8 mouse cellular contexts compared by ENCODE assay signal in genomic region chr3:116710941-116711340, GRCm38 (mm10). TPM values are rescaled to one million over a fixed set of nuclear protein-coding genes. Genes with fewer than 3 reads are reported as not detected.
A peak's percentile ranks its signal among the peaks of the same experiment; 100 is the strongest.
DNase-seq lines count a peak whose midpoint lies in the region; ATAC-seq and TF ChIP-seq lines count a peak whose summit lies in the region.

No protein-coding gene starts in this region.

- 0 out of 2 replicates have a peak, but pooled peaks have one; percentile 41 for ATAC-seq in heart, embryonic 12.5 days (ENCODE audit: insufficient number of reproducible peaks, low FRiP score)
- ATAC-seq in hindbrain, embryonic 14.5 days (ENCODE audit: low FRiP score) = no peak
- ATAC-seq in midbrain, embryonic 12.5 days (ENCODE audit: low FRiP score, low read depth) = no peak

- peaks cover 7% of the 10 kb centered on the region for H3K36me3 ChIP-seq in heart, embryonic 12.5 days
- no peaks in the 10 kb centered on the region for H3K36me3 ChIP-seq in hindbrain, embryonic 14.5 days (replicated peaks; ENCODE audit: control insufficient read depth, insufficient read depth)
- H3K36me3 ChIP-seq in midbrain, embryonic 12.5 days = no peaks in the 10 kb centered on the region

- DNase-seq in heart, adult 9 months (ENCODE audit: low spot score in 2 of 2) = no peak
- DNase-seq in hindbrain, embryonic 14.5 days (ENCODE audit: low spot score) = no peak
- DNase-seq in right cerebral cortex, postnatal 36 days (ENCODE audit: low spot score in 2 of 2) = no peak
- no peak for DNase-seq in right cerebral cortex, postnatal 25 days
- DNase-seq in layer of hippocampus, adult 9-11 months = no peak

- H3K9me3 ChIP-seq in heart, embryonic 12.5 days (replicated peaks) = no peaks in the 10 kb centered on the region
- no peaks in the 10 kb centered on the region for H3K9me3 ChIP-seq in hindbrain, embryonic 14.5 days (ENCODE audit: control insufficient read depth, low read length)
- H3K9me3 ChIP-seq in midbrain, embryonic 12.5 days = no peaks in the 10 kb centered on the region

- no peaks in the 10 kb centered on the region for H3K27me3 ChIP-seq in heart, embryonic 12.5 days (replicated peaks)
- peaks cover 4% of the 10 kb centered on the region; the same call in 1 of the 2 replicates for H3K27me3 ChIP-seq in hindbrain, embryonic 14.5 days (ENCODE audit: control insufficient read depth, insufficient read depth, low read length)
- H3K27me3 ChIP-seq in midbrain, embryonic 12.5 days = peaks cover 16% of the 10 kb centered on the region

- peak overlapping the region; percentile 82 for H3K4me2 ChIP-seq in heart, embryonic 12.5 days
- H3K4me2 ChIP-seq in hindbrain, embryonic 14.5 days (replicated peaks) = peak overlapping the region; percentile 74
- peak overlapping the region; percentile 76 for H3K4me2 ChIP-seq in midbrain, embryonic 12.5 days (replicated peaks)

- peak overlapping the region; percentile 69 for H3K9ac ChIP-seq in heart, embryonic 12.5 days
- peak overlapping the region; percentile 93 for H3K9ac ChIP-seq in hindbrain, embryonic 14.5 days
- no peak overlapping the region for H3K9ac ChIP-seq in midbrain, embryonic 12.5 days (replicated peaks)

- no peak overlapping the region for H3K27ac ChIP-seq in heart, embryonic 12.5 days (ENCODE audit: poor library complexity, severe bottlenecking)
- no peak overlapping the region for H3K27ac ChIP-seq in bone marrow, adult 2 months (ENCODE audit: control insufficient read depth, insufficient read depth, low read depth, low read length, poor library complexity)
- H3K27ac ChIP-seq in hindbrain, embryonic 14.5 days = no peak overlapping the region
- H3K27ac ChIP-seq in midbrain, embryonic 12.5 days (replicated peaks) = no peak overlapping the region

- peak overlapping the region; percentile 92 for H3K4me3 ChIP-seq in heart, embryonic 12.5 days
- H3K4me3 ChIP-seq in bone marrow, adult 2 months (replicated peaks; ENCODE audit: control insufficient read depth, low read depth, low read length) = peak overlapping the region; percentile 85
- H3K4me3 ChIP-seq in hindbrain, embryonic 14.5 days (replicated peaks; ENCODE audit: low read length) = peak overlapping the region; percentile 95
- peak overlapping the region; percentile 93 for H3K4me3 ChIP-seq in midbrain, embryonic 12.5 days

- WGBS in heart, embryonic 12.5 days = 24% methylated on average over 9 of the region's 9 CpGs
- WGBS in bone marrow, adult 2 months = 24% methylated on average over 9 of the region's 9 CpGs
- WGBS in hindbrain, embryonic 14.5 days = 51% methylated on average over 9 of the region's 9 CpGs
- 60% methylated on average over 9 of the region's 9 CpGs for WGBS in midbrain, embryonic 12.5 days

- H3K4me1 ChIP-seq in heart, embryonic 12.5 days (replicated peaks) = peaks cover 20% of the 10 kb centered on the region
- peaks cover 2% of the 10 kb centered on the region for H3K4me1 ChIP-seq in bone marrow, adult 2 months (ENCODE audit: control insufficient read depth, insufficient read depth, low read length)
- H3K4me1 ChIP-seq in hindbrain, embryonic 14.5 days (replicated peaks; ENCODE audit: control insufficient read depth, insufficient read depth, low read length) = peaks cover 12% of the 10 kb centered on the region
- peaks cover 13% of the 10 kb centered on the region for H3K4me1 ChIP-seq in midbrain, embryonic 12.5 days

- TF ChIP-seq POLR2A in bone marrow, adult 2 months (IDR thresholded peaks at IDR 0.05; ENCODE audit: borderline replicate concordance, control insufficient read depth, low read depth, low read length) = no peak

- no peak for TF ChIP-seq CTCF in bone marrow, adult 2 months (IDR thresholded peaks at IDR 0.05; ENCODE audit: control insufficient read depth, insufficient read depth, low read length)

RNA-seq across cellular contexts. Expression of gene Slc35a3, which starts 1.7 kb away (rescaled TPM):
- 14.8 and 16.0 TPM in 2 replicates for polyA plus RNA-seq in heart, embryonic 12.5 days (2016; fragmentation: Nextera tagmentation; extraction: Ambion mirVana)
- polyA plus RNA-seq in bone marrow, adult 2 months (2011; ENCODE audit: insufficient read depth, insufficient read length, low replicate concordance, missing spikeins) = 4.0 and 5.7 TPM in 2 replicates
- polyA plus RNA-seq in hindbrain, embryonic 14.5 days (2014; fragmentation: Nextera tagmentation; extraction: Ambion mirVana) = 10.1 and 10.3 TPM in 2 replicates
- polyA plus RNA-seq in midbrain, embryonic 12.5 days (2016; fragmentation: Nextera tagmentation; extraction: Ambion mirVana) = 8.5 and 8.7 TPM in 2 replicates

RNA-seq across cellular contexts. Expression of gene Gm43191, which starts 29.9 kb away (rescaled TPM):
- not detected in 2 replicates for polyA plus RNA-seq in heart, embryonic 12.5 days (2016; fragmentation: Nextera tagmentation; extraction: Ambion mirVana)
- not detected in 2 replicates for polyA plus RNA-seq in bone marrow, adult 2 months (2011; ENCODE audit: insufficient read depth, insufficient read length, low replicate concordance, missing spikeins)
- polyA plus RNA-seq in hindbrain, embryonic 14.5 days (2014; fragmentation: Nextera tagmentation; extraction: Ambion mirVana) = not detected in 2 replicates
- not detected in 2 replicates for polyA plus RNA-seq in midbrain, embryonic 12.5 days (2016; fragmentation: Nextera tagmentation; extraction: Ambion mirVana)

RNA-seq across cellular contexts. Expression of gene Mfsd14a, which starts 48.5 kb away (rescaled TPM):
- polyA plus RNA-seq in heart, embryonic 12.5 days (2016; fragmentation: Nextera tagmentation; extraction: Ambion mirVana) = 64.8 and 65.5 TPM in 2 replicates
- polyA plus RNA-seq in bone marrow, adult 2 months (2011; ENCODE audit: insufficient read depth, insufficient read length, low replicate concordance, missing spikeins) = 7.0 and 13.2 TPM in 2 replicates
- 71.2 and 77.0 TPM in 2 replicates for polyA plus RNA-seq in hindbrain, embryonic 14.5 days (2014; fragmentation: Nextera tagmentation; extraction: Ambion mirVana)
- polyA plus RNA-seq in midbrain, embryonic 12.5 days (2016; fragmentation: Nextera tagmentation; extraction: Ambion mirVana) = 79.0 and 79.6 TPM in 2 replicates
